Mouse (Mus musculus) naive thymus-derived CD4-positive, alpha-beta T cell, adult 2 months (primary cell): ENCODE results near the gene Mapk1ip1.

Experiments
- DNase-seq: peaks from one replicate; pipeline ENCODE4 v3.0.0-alpha.2; 2011; ENCODE audit warnings: low read depth

The Mapk1ip1 gene

GRCm38 (mm10) chr7:138835028-138835427 lies 11.0 kb downstream of the Mapk1ip1 start:
- DNase-seq, result no peak

GRCm38 (mm10) chr7:138827812-138828211 lies 18.3 kb downstream of the Mapk1ip1 start:
- DNase-seq, result peak; percentile 72

- DNase-seq, result no peak
Measured at GRCm38 (mm10) chr7:138824995-138825756, 20.9 kb downstream of the Mapk1ip1 start.

- DNase-seq, result no peak
Measured at GRCm38 (mm10) chr7:138824423-138824822, 21.6 kb downstream of the Mapk1ip1 start.

GRCm38 (mm10) chr7:138818314-138818713 lies 27.8 kb downstream of the Mapk1ip1 start:
- no peak for DNase-seq

GRCm38 (mm10) chr7:138813213-138813875 lies 32.7 kb downstream of the Mapk1ip1 start:
- no peak for DNase-seq

GRCm38 (mm10) chr7:138807146-138807545 lies 38.9 kb downstream of the Mapk1ip1 start:
- DNase-seq, result no peak

- DNase-seq, result no peak
Measured at GRCm38 (mm10) chr7:138803386-138803785, 42.7 kb downstream of the Mapk1ip1 start.

- DNase-seq, result no peak
Measured at GRCm38 (mm10) chr7:138788109-138788508, 58.0 kb downstream of the Mapk1ip1 start.
